Mouse (Mus musculus) kidney, adult 9 months (tissue): Measurements from ENCODE around the gene Gm1673.

ENCODE experiments used
- DNase-seq: peaks from one replicate; pipeline ENCODE4 v3.0.0; 2022

Gene Gm1673

GRCm38 (mm10) chr5:33997829-33998504 lies 14.7 kb downstream of the Gm1673 start:
- DNase-seq = no peak

GRCm38 (mm10) chr5:33998505-33998877 lies 15.3 kb downstream of the Gm1673 start:
- DNase-seq = no peak

- peak; percentile 24 for DNase-seq
These were observed 16.3 kb downstream of the Gm1673 start for GRCm38 (mm10) chr5:33999466-34000090.

- DNase-seq = no peak
These were observed 17.6 kb downstream of the Gm1673 start for GRCm38 (mm10) chr5:34000809-34001208.

- no peak for DNase-seq
These were observed 18.2 kb downstream of the Gm1673 start for GRCm38 (mm10) chr5:34001401-34001800.

- DNase-seq = no peak
These were observed 19.4 kb downstream of the Gm1673 start for GRCm38 (mm10) chr5:34002636-34003035.

GRCm38 (mm10) chr5:34004618-34005017 lies 21.4 kb downstream of the Gm1673 start:
- DNase-seq = no peak

GRCm38 (mm10) chr5:34006832-34007231 lies 23.6 kb downstream of the Gm1673 start:
- DNase-seq = no peak

- DNase-seq = no peak
These were observed 24.2 kb downstream of the Gm1673 start for GRCm38 (mm10) chr5:34007392-34007941.

GRCm38 (mm10) chr5:34014652-34015051 lies 31.4 kb downstream of the Gm1673 start:
- no peak for DNase-seq

GRCm38 (mm10) chr5:34018968-34019367 lies 35.7 kb downstream of the Gm1673 start:
- DNase-seq = no peak

- no peak for DNase-seq
These were observed 46.9 kb downstream of the Gm1673 start for GRCm38 (mm10) chr5:34030101-34030500.

- DNase-seq = no peak
These were observed 47.8 kb downstream of the Gm1673 start for GRCm38 (mm10) chr5:34031022-34031421.

GRCm38 (mm10) chr5:34032520-34032919 lies 49.3 kb downstream of the Gm1673 start:
- DNase-seq = no peak
